Mouse (Mus musculus) heart, adult 11 months (tissue): ENCODE measurements around the gene Srgap2.
A peak's percentile ranks its signal among the peaks of the same experiment; 100 is the strongest.

ENCODE experiments used
- DNase-seq: peaks from one replicate; pipeline ENCODE4 v3.0.0; 2022

The Srgap2 gene

DNA sequence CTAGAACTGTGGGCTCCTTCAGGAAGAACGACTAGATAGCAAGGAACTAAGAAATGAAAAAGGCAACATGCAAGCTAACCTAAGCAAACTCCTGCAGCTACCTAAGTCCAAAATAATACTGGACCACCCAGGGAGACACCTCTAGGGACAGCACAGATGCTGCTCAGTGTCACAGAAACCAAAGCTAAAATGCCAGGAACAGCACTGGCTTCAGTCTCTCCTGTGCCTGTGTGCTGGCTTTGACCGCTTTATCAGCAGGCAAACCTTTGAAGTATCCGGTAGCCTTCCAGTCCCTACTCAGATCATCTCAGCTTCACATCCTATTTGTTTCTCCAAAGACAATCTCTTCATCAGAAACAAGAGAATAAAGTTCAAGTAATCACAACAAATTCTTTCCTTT, 123.6 kb downstream of the Srgap2 start:
- peak; percentile 73 for DNase-seq

GRCm38 (mm10) chr1:131400844-131401243, 126.3 kb downstream of the Srgap2 start:
- DNase-seq, result peak; percentile 44

- DNase-seq, result no peak
These were observed 129.0 kb downstream of the Srgap2 start for GRCm38 (mm10) chr1:131398181-131398580.

DNA sequence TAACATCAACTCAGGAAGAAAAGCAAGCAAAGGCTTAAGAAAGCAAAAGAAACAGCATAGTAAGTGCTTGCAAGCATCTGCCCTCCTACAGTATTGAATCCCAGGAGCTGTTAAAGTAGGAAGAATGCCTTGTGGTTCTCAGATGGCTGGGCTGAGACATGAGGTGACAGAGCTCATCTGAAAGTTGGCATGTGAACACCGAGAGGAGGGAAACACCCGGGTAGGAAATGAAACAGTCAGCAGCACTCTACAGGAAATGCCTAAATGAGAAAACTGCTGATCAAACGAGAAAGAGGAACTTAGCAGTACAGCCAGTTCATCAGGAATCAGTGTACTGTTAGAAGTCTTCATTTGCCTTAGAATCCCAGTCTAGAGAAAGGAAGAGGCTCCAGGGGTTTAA, 142.7 kb downstream of the Srgap2 start:
- DNase-seq, result peak; percentile 97

- DNase-seq, result peak; percentile 89
These were observed 145.0 kb downstream of the Srgap2 start for GRCm38 (mm10) chr1:131382184-131382583.

GRCm38 (mm10) chr1:131380254-131380653, 146.9 kb downstream of the Srgap2 start:
- peak; percentile 89 for DNase-seq

GRCm38 (mm10) chr1:131378914-131379474, 148.2 kb downstream of the Srgap2 start:
- DNase-seq, result no peak

GRCm38 (mm10) chr1:131378081-131378913, 148.9 kb downstream of the Srgap2 start:
- peak; percentile 96 for DNase-seq

GRCm38 (mm10) chr1:131365832-131366231, 161.3 kb downstream of the Srgap2 start:
- DNase-seq, result no peak

- no peak for DNase-seq
These were observed 162.7 kb downstream of the Srgap2 start for GRCm38 (mm10) chr1:131364432-131364831.

- no peak for DNase-seq
These were observed 163.3 kb downstream of the Srgap2 start for GRCm38 (mm10) chr1:131363887-131364286.

- no peak for DNase-seq
These were observed 165.1 kb downstream of the Srgap2 start for GRCm38 (mm10) chr1:131362089-131362488.

GRCm38 (mm10) chr1:131360800-131361199, 166.4 kb downstream of the Srgap2 start:
- DNase-seq, result no peak

GRCm38 (mm10) chr1:131359609-131360008, 167.5 kb downstream of the Srgap2 start:
- DNase-seq, result no peak

DNA sequence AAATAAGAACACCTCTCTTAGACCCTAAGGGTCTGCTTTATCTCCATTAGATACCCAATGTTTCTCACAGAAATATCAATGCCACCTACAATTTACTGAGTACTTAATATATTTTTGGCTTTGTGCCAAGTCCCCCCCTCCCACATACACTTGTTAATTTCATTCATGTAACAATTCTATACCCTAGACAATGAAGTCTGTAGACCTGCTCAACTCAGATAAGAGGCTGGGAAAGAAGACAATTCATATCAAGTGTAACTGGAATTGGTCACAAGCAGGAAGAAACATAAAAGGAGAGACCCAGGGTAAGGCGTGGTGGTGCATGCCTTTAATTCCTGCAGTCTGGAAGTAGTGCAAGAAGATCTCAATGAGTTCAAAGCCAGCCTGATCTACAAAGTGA, 169.9 kb downstream of the Srgap2 start:
- DNase-seq, result no peak

DNA sequence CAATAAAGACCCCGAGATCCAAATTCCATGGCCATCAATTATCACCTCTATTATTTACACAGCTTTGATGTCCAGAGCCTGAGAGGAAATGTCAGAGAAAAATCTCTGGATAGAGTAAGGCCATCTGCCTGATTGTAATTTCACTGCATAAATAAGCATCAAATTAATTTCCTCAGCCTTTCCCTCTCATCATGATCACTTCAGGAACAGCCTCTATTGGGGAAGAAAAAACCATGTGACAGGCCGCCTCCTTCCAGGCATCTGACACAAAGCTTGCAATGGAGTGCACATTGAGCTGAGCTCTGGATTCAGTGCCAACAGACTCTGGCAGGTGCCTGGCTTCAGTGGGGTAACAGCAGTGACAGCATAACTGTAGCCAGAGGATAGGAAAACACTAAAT, 175.7 kb downstream of the Srgap2 start:
- peak; percentile 89 for DNase-seq

DNA sequence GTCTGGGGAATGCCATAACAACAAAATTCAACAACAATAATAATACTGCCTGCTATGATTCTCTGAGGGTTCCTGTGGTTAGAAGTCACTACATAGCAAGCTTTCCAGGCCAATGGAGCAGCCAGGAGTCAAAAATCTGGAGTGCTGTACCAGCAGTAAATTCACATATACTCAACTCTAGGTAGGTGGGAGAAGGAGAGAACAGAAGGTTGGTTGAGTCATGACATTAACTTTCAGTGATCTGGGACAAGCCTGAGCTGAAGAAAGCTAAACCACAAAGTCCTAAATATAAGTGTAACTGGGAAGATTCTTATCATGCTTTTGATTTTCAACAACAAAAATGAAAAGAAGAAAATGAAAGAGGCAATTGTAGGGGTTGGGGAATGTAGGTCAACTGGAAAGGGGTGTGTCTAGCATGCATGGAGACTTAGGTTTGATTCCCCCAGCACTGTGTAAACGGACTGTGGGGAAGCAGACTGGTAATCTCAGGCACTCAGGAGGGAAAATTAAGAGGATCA, 177.1 kb downstream of the Srgap2 start:
- no peak for DNase-seq

GRCm38 (mm10) chr1:131347708-131348107, 179.4 kb downstream of the Srgap2 start:
- DNase-seq, result no peak

DNA sequence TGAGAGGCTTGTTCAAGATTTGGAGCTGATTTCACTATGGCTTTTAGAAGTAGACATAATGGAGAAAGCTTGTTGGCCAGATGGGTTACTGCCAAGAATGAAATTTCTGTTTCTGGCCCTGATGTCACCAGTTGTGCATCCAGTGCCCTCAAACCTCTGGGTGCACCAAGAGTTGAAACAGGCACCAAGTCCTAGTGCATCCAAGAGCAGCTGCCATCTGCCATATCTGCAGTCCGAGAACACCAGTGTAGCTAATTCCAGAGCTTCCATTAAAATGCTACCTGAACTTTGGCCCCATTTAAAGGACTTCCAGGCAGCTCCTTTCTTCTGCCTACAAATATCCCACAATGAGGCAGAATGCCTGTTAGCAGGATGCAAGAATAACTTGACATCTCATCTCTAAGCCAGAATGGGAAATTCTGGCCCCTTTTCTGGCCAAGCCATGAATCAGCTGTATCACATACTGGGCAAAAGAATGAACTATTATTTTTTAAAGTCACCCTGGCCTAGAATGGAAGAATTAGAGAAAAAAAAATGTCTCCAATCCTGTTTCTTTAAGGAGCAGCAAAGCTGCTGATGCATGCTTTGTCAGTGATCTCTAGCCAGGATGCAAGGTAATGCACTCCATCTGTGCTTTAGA, 180.1 kb downstream of the Srgap2 start:
- peak; percentile 93 for DNase-seq

GRCm38 (mm10) chr1:131345422-131346419, 181.4 kb downstream of the Srgap2 start:
- DNase-seq, result peak; percentile 97

DNA sequence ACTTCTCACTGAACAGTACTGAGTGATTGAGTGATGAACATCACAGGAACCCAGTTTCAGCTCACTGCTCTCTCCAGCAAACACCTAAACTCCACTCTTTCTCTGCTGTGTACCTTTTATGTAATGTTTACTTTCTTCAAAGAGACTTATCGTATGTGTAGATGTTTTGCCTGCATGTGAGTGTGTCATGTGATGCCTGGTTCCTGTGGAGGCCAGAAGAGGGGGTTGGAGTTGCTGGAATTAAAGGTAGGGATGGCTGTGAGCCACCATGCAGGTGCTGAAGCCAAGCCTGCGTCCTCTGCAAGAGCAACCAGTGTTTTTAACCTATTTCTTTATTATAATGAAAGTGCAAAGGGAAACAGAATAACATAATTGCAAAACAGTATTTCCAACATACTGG, 182.5 kb downstream of the Srgap2 start:
- DNase-seq, result peak; percentile 83

GRCm38 (mm10) chr1:131336017-131336416, 191.1 kb downstream of the Srgap2 start:
- DNase-seq, result no peak
